Mouse (Mus musculus) frontal cortex, postnatal 25 days (tissue): ENCODE measurements around the gene Gm43518.

ENCODE experiments used
- DNase-seq, 2 experiments: peaks; one replicate each; pipeline ENCODE4 v3.0.0; 2022; ENCODE audit warnings: low spot score in 2 of 2

Gene Gm43518

GRCm38 (mm10) chr5:123979221-123979979 is 52.2 kb downstream of the Gm43518 start:
- no peak for DNase-seq

- DNase-seq: no peak
Measured at GRCm38 (mm10) chr5:123979980-123980369, 52.8 kb downstream of the Gm43518 start.

GRCm38 (mm10) chr5:123980521-123981249 is 53.5 kb downstream of the Gm43518 start:
- DNase-seq: no peak

- no peak for DNase-seq
Measured at GRCm38 (mm10) chr5:123981250-123981554, 54.0 kb downstream of the Gm43518 start.

GRCm38 (mm10) chr5:123982838-123983237 is 55.6 kb downstream of the Gm43518 start:
- no peak for DNase-seq

- DNase-seq: no peak
Measured at GRCm38 (mm10) chr5:123985434-123985833, 58.2 kb downstream of the Gm43518 start.

GRCm38 (mm10) chr5:123986925-123987324 is 59.7 kb downstream of the Gm43518 start:
- DNase-seq: no peak

- no peak for DNase-seq
Measured at GRCm38 (mm10) chr5:123987511-123987910, 60.3 kb downstream of the Gm43518 start.
